Mouse (Mus musculus): ENCODE data around the gene AC134908.4. TPM values are rescaled to one million over a fixed set of nuclear protein-coding genes. Genes with fewer than 3 reads are reported as not detected.

AC134908.4 gene
- polyA plus RNA-seq, 1 experiment from 2014 or later: 0.29 TPM

GRCm38 (mm10) chr17:25783086-25783485 is 12.4 kb downstream of the AC134908.4 start:
- no peaks in the 10 kb centered on the region for H3K27me3 ChIP-seq (ENCODE audit: control insufficient read depth, insufficient read depth, low read length)
- H3K27ac ChIP-seq (ENCODE audit: low read depth, low read length): no peak overlapping the region
- no peak overlapping the region for H3K4me3 ChIP-seq (ENCODE audit: low read depth, low read length)
- H3K36me3 ChIP-seq (ENCODE audit: control insufficient read depth, insufficient read depth, low read length): peaks cover 20% of the 10 kb centered on the region
- H3K4me1 ChIP-seq (ENCODE audit: control insufficient read depth, insufficient read depth, low read length): peaks cover 12% of the 10 kb centered on the region
- H3K4me2 ChIP-seq: no peak overlapping the region
- no peaks in the 10 kb centered on the region for H3K9me3 ChIP-seq (replicated peaks; ENCODE audit: control insufficient read depth, low read length)
- no peak for ATAC-seq (replicated peaks; ENCODE audit: insufficient number of reproducible peaks, low FRiP score, low TSS enrichment)
- no peak overlapping the region for H3K9ac ChIP-seq (ENCODE audit: low read depth, low read length)
- WGBS (ENCODE audit: insufficient replicate concordance): 77% methylated on average over 7 of the region's 7 CpGs

GRCm38 (mm10) chr17:25781339-25781738 is 14.1 kb downstream of the AC134908.4 start:
- Histone ChIP-seq H3K27ac (ENCODE audit: low read depth, low read length) (no peak overlapping the region), H3K9me3 (replicated peaks; ENCODE audit: control insufficient read depth, low read length) (no peaks in the 10 kb centered on the region), H3K36me3 (ENCODE audit: control insufficient read depth, insufficient read depth, low read length) (peaks cover 18% of the 10 kb centered on the region), H3K4me3 (ENCODE audit: low read depth, low read length) (no peak overlapping the region), H3K27me3 (ENCODE audit: control insufficient read depth, insufficient read depth, low read length) (no peaks in the 10 kb centered on the region), H3K4me1 (ENCODE audit: control insufficient read depth, insufficient read depth, low read length) (peaks cover 12% of the 10 kb centered on the region), H3K9ac (ENCODE audit: low read depth, low read length) (no peak overlapping the region), H3K4me2 (no peak overlapping the region)
- 76% methylated on average over 6 of the region's 6 CpGs for WGBS (ENCODE audit: insufficient replicate concordance)
- ATAC-seq (replicated peaks; ENCODE audit: insufficient number of reproducible peaks, low FRiP score, low TSS enrichment): no peak

- no peak overlapping the region for H3K9ac ChIP-seq (ENCODE audit: low read depth, low read length)
- H3K4me3 ChIP-seq (ENCODE audit: low read depth, low read length): no peak overlapping the region
- peaks cover 6% of the 10 kb centered on the region for H3K4me1 ChIP-seq (ENCODE audit: control insufficient read depth, insufficient read depth, low read length)
- no peaks in the 10 kb centered on the region for H3K27me3 ChIP-seq (ENCODE audit: control insufficient read depth, insufficient read depth, low read length)
- H3K36me3 ChIP-seq (ENCODE audit: control insufficient read depth, insufficient read depth, low read length): peaks cover 18% of the 10 kb centered on the region
- ATAC-seq (replicated peaks; ENCODE audit: insufficient number of reproducible peaks, low FRiP score, low TSS enrichment): no peak
- WGBS (ENCODE audit: insufficient replicate concordance): 91% methylated on average over 5 of the region's 5 CpGs
- H3K9me3 ChIP-seq (replicated peaks; ENCODE audit: control insufficient read depth, low read length): no peaks in the 10 kb centered on the region
- H3K4me2 ChIP-seq: no peak overlapping the region
- no peak overlapping the region for H3K27ac ChIP-seq (ENCODE audit: low read depth, low read length)
Observed at GRCm38 (mm10) chr17:25777948-25778347, 17.5 kb downstream of the AC134908.4 start.

- 82% methylated on average over 10 of the region's 10 CpGs for WGBS (ENCODE audit: insufficient replicate concordance)
- H3K4me3 ChIP-seq (ENCODE audit: low read depth, low read length): no peak overlapping the region
- H3K27ac ChIP-seq (ENCODE audit: low read depth, low read length): no peak overlapping the region
Observed at GRCm38 (mm10) chr17:25775318-25776062, 20.0 kb downstream of the AC134908.4 start.

GRCm38 (mm10) chr17:25773549-25774120 is 21.8 kb downstream of the AC134908.4 start, which contains the start of gene Narfl:
TSS of gene Narfl (plus strand) at chr17:25773776.
- H3K4me3 ChIP-seq (ENCODE audit: low read depth, low read length): peak within 1 kb of the TSS; percentile 88
- peaks cover 6% of the 10 kb centered on the region for H3K4me1 ChIP-seq (ENCODE audit: control insufficient read depth, insufficient read depth, low read length)
- peak within 1 kb of the TSS; percentile 94 for H3K4me2 ChIP-seq
- peak within 1 kb of the TSS; percentile 92 for H3K9ac ChIP-seq (ENCODE audit: low read depth, low read length)
- H3K9me3 ChIP-seq (replicated peaks; ENCODE audit: control insufficient read depth, low read length): no peaks in the 10 kb centered on the region
- H3K27me3 ChIP-seq (ENCODE audit: control insufficient read depth, insufficient read depth, low read length): peaks cover 5% of the 10 kb centered on the region; the same call in 1 of the 2 replicates
- H3K36me3 ChIP-seq (ENCODE audit: control insufficient read depth, insufficient read depth, low read length): 0 out of 2 replicates have a peak, but pooled peaks cover 2% of the 10 kb centered on the region
- under 1% methylated on average over 37 of the region's 37 CpGs for WGBS (ENCODE audit: insufficient replicate concordance)
- no peak within 1 kb of the TSS for H3K27ac ChIP-seq (ENCODE audit: low read depth, low read length)
- ATAC-seq (replicated peaks; ENCODE audit: insufficient number of reproducible peaks, low FRiP score, low TSS enrichment): peak; percentile 69; the same call in 1 of the 2 replicates

More at GRCm38 (mm10) chr17:25775318-25776062, 20.0 kb downstream of the AC134908.4 start:
- Histone ChIP-seq H3K4me1 (ENCODE audit: control insufficient read depth, insufficient read depth, low read length) (peaks cover 6% of the 10 kb centered on the region), H3K9ac (ENCODE audit: low read depth, low read length) (no peak overlapping the region), H3K4me2 (no peak overlapping the region), H3K9me3 (replicated peaks; ENCODE audit: control insufficient read depth, low read length) (no peaks in the 10 kb centered on the region), H3K36me3 (ENCODE audit: control insufficient read depth, insufficient read depth, low read length) (0 out of 2 replicates have a peak, but pooled peaks cover 2% of the 10 kb centered on the region), H3K27me3 (ENCODE audit: control insufficient read depth, insufficient read depth, low read length) (no peaks in the 10 kb centered on the region)
- no peak for ATAC-seq (replicated peaks; ENCODE audit: insufficient number of reproducible peaks, low FRiP score, low TSS enrichment)

- no peaks in the 10 kb centered on the region for H3K9me3 ChIP-seq (replicated peaks; ENCODE audit: control insufficient read depth, low read length)
- no peaks in the 10 kb centered on the region for H3K36me3 ChIP-seq (ENCODE audit: control insufficient read depth, insufficient read depth, low read length)
- no peak overlapping the region for H3K4me2 ChIP-seq
- no peak overlapping the region for H3K9ac ChIP-seq (ENCODE audit: low read depth, low read length)
- ATAC-seq (replicated peaks; ENCODE audit: insufficient number of reproducible peaks, low FRiP score, low TSS enrichment): no peak
- no peak overlapping the region for H3K4me3 ChIP-seq (ENCODE audit: low read depth, low read length)
- no peak overlapping the region for H3K27ac ChIP-seq (ENCODE audit: low read depth, low read length)
- WGBS (ENCODE audit: insufficient replicate concordance): 65% methylated on average over 9 of the region's 9 CpGs
- H3K27me3 ChIP-seq (ENCODE audit: control insufficient read depth, insufficient read depth, low read length): peaks cover 7% of the 10 kb centered on the region
- peaks cover 3% of the 10 kb centered on the region for H3K4me1 ChIP-seq (ENCODE audit: control insufficient read depth, insufficient read depth, low read length)
Observed at GRCm38 (mm10) chr17:25769331-25769730, 26.1 kb downstream of the AC134908.4 start.

- WGBS (ENCODE audit: insufficient replicate concordance): 64% methylated on average over 5 of the region's 5 CpGs
- no peaks in the 10 kb centered on the region for H3K36me3 ChIP-seq (ENCODE audit: control insufficient read depth, insufficient read depth, low read length)
- no peak overlapping the region for H3K4me2 ChIP-seq
- H3K4me3 ChIP-seq (ENCODE audit: low read depth, low read length): no peak overlapping the region
- H3K27me3 ChIP-seq (ENCODE audit: control insufficient read depth, insufficient read depth, low read length): peaks cover 7% of the 10 kb centered on the region
- no peak overlapping the region for H3K27ac ChIP-seq (ENCODE audit: low read depth, low read length)
- no peaks in the 10 kb centered on the region for H3K9me3 ChIP-seq (replicated peaks; ENCODE audit: control insufficient read depth, low read length)
- no peaks in the 10 kb centered on the region for H3K4me1 ChIP-seq (ENCODE audit: control insufficient read depth, insufficient read depth, low read length)
- H3K9ac ChIP-seq (ENCODE audit: low read depth, low read length): no peak overlapping the region
- ATAC-seq (replicated peaks; ENCODE audit: insufficient number of reproducible peaks, low FRiP score, low TSS enrichment): no peak
Observed at GRCm38 (mm10) chr17:25765886-25766285, 29.6 kb downstream of the AC134908.4 start.

GRCm38 (mm10) chr17:25762591-25762990 is 32.9 kb downstream of the AC134908.4 start:
- no peak overlapping the region for H3K4me3 ChIP-seq (ENCODE audit: low read depth, low read length)
- H3K9ac ChIP-seq (ENCODE audit: low read depth, low read length): no peak overlapping the region
- peaks cover 2% of the 10 kb centered on the region; the same call in 1 of the 2 replicates for H3K27me3 ChIP-seq (ENCODE audit: control insufficient read depth, insufficient read depth, low read length)
- H3K27ac ChIP-seq (ENCODE audit: low read depth, low read length): no peak overlapping the region
- no peaks in the 10 kb centered on the region for H3K9me3 ChIP-seq (replicated peaks; ENCODE audit: control insufficient read depth, low read length)
- no peak for ATAC-seq (replicated peaks; ENCODE audit: insufficient number of reproducible peaks, low FRiP score, low TSS enrichment)
- 35% methylated on average over 3 of the region's 3 CpGs for WGBS (ENCODE audit: insufficient replicate concordance)
- H3K36me3 ChIP-seq (ENCODE audit: control insufficient read depth, insufficient read depth, low read length): no peaks in the 10 kb centered on the region
- no peak overlapping the region for H3K4me2 ChIP-seq
- H3K4me1 ChIP-seq (ENCODE audit: control insufficient read depth, insufficient read depth, low read length): no peaks in the 10 kb centered on the region
